Mouse (Mus musculus): ENCODE data around the gene Kctd20.

The Kctd20 gene

GRCm38 (mm10) chr17:28931436-28932211 is 20.1 kb upstream of the Kctd20 start:
- DNase-seq (ENCODE audit: low read depth, low spot score), result no peak

GRCm38 (mm10) chr17:28932274-28932673 is 19.5 kb upstream of the Kctd20 start:
- no peak for DNase-seq (ENCODE audit: low read depth, low spot score)

- no peak for DNase-seq (ENCODE audit: low read depth, low spot score)
Observed at GRCm38 (mm10) chr17:28934120-28934916, 17.4 kb upstream of the Kctd20 start.

- DNase-seq (ENCODE audit: low read depth, low spot score), result no peak
Observed at GRCm38 (mm10) chr17:28936133-28936532, 15.6 kb upstream of the Kctd20 start.

GRCm38 (mm10) chr17:28936622-28937345 is 15.0 kb upstream of the Kctd20 start:
- DNase-seq (ENCODE audit: low read depth, low spot score), result peak; percentile 79

GRCm38 (mm10) chr17:28940776-28941555 is 10.8 kb upstream of the Kctd20 start:
- no peak for DNase-seq (ENCODE audit: low read depth, low spot score)

- peak; percentile 35 for DNase-seq (ENCODE audit: low read depth, low spot score)
Observed at GRCm38 (mm10) chr17:28942101-28942500, 9.6 kb upstream of the Kctd20 start.

- DNase-seq (ENCODE audit: low read depth, low spot score), result no peak
Observed at GRCm38 (mm10) chr17:28943740-28944139, 8.0 kb upstream of the Kctd20 start, which contains the start of gene Pxt1. Pxt1 (minus strand) TSS chr17:28943840.

- DNase-seq (ENCODE audit: low read depth, low spot score), result no peak
Observed at GRCm38 (mm10) chr17:28944481-28944880, 7.3 kb upstream of the Kctd20 start.

- DNase-seq (ENCODE audit: low read depth, low spot score), result no peak
Observed at GRCm38 (mm10) chr17:28947011-28947939, 4.5 kb upstream of the Kctd20 start.

- DNase-seq (ENCODE audit: low read depth, low spot score), result no peak
Observed at GRCm38 (mm10) chr17:28948661-28949060, 3.1 kb upstream of the Kctd20 start.

- no peak for DNase-seq (ENCODE audit: low read depth, low spot score)
Observed at GRCm38 (mm10) chr17:28950751-28951150, 999 bp upstream of the Kctd20 start.

GRCm38 (mm10) chr17:28953251-28953650 is 1.5 kb downstream of the Kctd20 start:
- DNase-seq (ENCODE audit: low read depth, low spot score), result peak; percentile 27

- no peak for DNase-seq (ENCODE audit: low read depth, low spot score)
Observed at GRCm38 (mm10) chr17:28954416-28954815, 2.7 kb downstream of the Kctd20 start.

GRCm38 (mm10) chr17:28960597-28960996 is 8.8 kb downstream of the Kctd20 start:
- DNase-seq (ENCODE audit: low read depth, low spot score), result no peak

- DNase-seq (ENCODE audit: low read depth, low spot score), result no peak
Observed at GRCm38 (mm10) chr17:28961596-28961995, 9.8 kb downstream of the Kctd20 start.

- peak; percentile 33 for DNase-seq (ENCODE audit: low read depth, low spot score)
Observed at GRCm38 (mm10) chr17:28967021-28967610, 15.4 kb downstream of the Kctd20 start.

- DNase-seq (ENCODE audit: low read depth, low spot score), result no peak
Observed at GRCm38 (mm10) chr17:28970122-28970521, 18.4 kb downstream of the Kctd20 start.

- no peak for DNase-seq (ENCODE audit: low read depth, low spot score)
Observed at GRCm38 (mm10) chr17:28979091-28979490, 27.3 kb downstream of the Kctd20 start.

GRCm38 (mm10) chr17:28981081-28981480 is 29.3 kb downstream of the Kctd20 start:
- DNase-seq (ENCODE audit: low read depth, low spot score), result no peak

All from CD4-positive, CD25-positive, alpha-beta regulatory T cell, adult 2 months (primary cell).